Mouse (Mus musculus): ENCODE data around the gene Gm13539. TPM values are rescaled to one million over a fixed set of nuclear protein-coding genes. Genes with fewer than 3 reads are reported as not detected.

The Gm13539 gene
- total RNA-seq (2023), result not detected

GRCm38 (mm10) chr2:25781957-25782356 lies at the start of gene Gm13539:
TSS of gene Gm13539 (plus strand) at chr2:25782257.

DNA sequence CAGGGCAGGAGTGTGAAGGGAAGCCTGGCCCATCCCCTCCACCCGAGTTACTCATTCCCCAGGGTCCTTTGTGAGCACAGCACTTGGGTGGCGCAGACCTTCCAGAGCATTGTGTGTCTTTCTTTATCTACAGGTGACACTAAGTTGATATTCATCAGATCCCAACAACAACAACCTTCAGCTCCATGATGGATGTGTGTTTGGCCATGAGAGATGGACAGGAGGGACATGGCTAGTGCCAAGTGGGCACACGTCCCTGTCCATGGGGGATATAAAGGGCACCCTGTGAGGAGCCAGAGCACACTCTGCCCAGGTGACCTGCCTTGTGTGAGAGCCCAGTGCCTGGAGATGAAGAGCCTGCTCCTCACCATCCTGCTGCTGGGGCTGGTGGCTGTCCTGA lies 45.3 kb upstream of the Gm13539 start, which contains the start of gene Obp2b:
TSS of gene Obp2b (plus strand) at position 301 of the 400 bp plus-strand sequence.

GRCm38 (mm10) chr2:25765269-25765668 lies 16.8 kb upstream of the Gm13539 start, which contains the start of gene Lcn3:
TSS of gene Lcn3 (plus strand) at chr2:25765569.

DNA sequence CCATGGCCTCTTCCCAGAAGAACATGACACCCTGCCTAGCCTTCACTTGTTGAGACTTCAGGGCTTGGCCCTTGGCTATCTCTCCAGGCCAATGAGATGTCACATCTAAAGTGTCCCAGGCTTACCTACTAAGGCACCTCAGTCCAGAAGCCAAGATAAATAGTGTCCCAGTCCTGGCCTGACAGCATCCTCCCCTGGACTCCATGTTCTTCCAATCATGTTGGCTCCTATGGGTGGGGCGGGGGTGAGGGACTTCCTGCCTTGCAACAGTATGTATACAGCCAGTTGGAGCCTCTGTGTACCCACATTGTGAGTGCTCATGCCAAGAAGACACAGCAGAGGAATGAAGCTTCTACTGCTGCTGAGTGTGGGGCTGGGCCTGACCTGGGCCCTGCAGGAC lies 5.3 kb upstream of the Gm13539 start, which contains the start of gene Lcn11:
TSS of gene Lcn11 (plus strand) at position 301 of the 400 bp plus-strand sequence.

DNA sequence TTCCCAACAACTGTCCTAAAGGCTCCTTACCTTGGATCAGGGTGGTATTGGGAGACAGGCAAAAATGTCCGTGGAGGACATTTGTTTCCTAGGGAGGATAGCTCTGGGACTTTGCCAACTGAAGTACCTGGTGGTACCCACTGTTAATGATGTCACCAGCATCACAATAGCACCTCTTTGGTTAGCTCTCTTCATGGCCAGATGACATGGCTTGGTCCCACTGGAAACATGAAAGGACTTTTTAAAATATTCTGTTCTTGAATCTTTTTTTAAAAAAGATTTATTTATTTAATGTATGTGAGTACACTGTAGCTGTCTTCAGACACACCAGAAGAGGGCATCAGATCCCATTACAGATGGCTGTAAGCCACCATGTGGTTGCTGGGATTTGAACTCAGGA lies 33.7 kb downstream of the Gm13539 start, which contains the start of gene Glt6d1:
TSS of gene Glt6d1 (minus strand) at position 101 of the 400 bp plus-strand sequence.

GRCm38 (mm10) chr2:25822806-25823205 lies 40.7 kb downstream of the Gm13539 start, which contains the start of gene Lcn9:
TSS of gene Lcn9 (plus strand) at chr2:25823153.

Other genes with a start within 250 kb of the Gm13539 start
- 10 to 100 TPM; 59.2 to 66.5 TPM for gene Traf2, start 235.3 kb upstream of the Gm13539 start, total RNA-seq (2023)
- gene Edf1, start 224.4 kb upstream of the Gm13539 start, total RNA-seq (2023), result 100 to 1,000 TPM; 109 to 136 TPM
- 1 to 10 TPM; 1.2 to 3.0 TPM for gene Mamdc4, start 207.4 kb upstream of the Gm13539 start, total RNA-seq (2023)
- gene Phpt1, start 207.0 kb upstream of the Gm13539 start, total RNA-seq (2023), result 10 to 100 TPM; 18.3 to 19.3 TPM
- gene Ajm1, start 200.5 kb upstream of the Gm13539 start, total RNA-seq (2023), result under 1 TPM in 1 of 2 experiments, not detected in 1; 0.15 TPM
- gene Rabl6, start 173.7 kb upstream of the Gm13539 start, total RNA-seq (2023), result 100 to 1,000 TPM; 100 to 112 TPM
- not detected for gene Ccdc183, start 164.6 kb upstream of the Gm13539 start, total RNA-seq (2023)
- gene Tmem141, start 160.3 kb upstream of the Gm13539 start, total RNA-seq (2023), result 1 to 10 TPM in 1 of 2 experiments, not detected in 1; 1.5 TPM
- gene Fcna, start 154.2 kb upstream of the Gm13539 start, total RNA-seq (2023), result 1 to 10 TPM in 1 of 2 experiments, under 1 TPM in 1; 0.68 to 5.9 TPM
- not detected for gene Lcn8, start 129.1 kb upstream of the Gm13539 start, total RNA-seq (2023)
- gene Lcn5, start 124.3 kb upstream of the Gm13539 start, total RNA-seq (2023), result not detected
- gene Lcn6, start 105.5 kb upstream of the Gm13539 start, total RNA-seq (2023), result not detected
- gene Lcn10, start 99.5 kb upstream of the Gm13539 start, total RNA-seq (2023), result not detected
- gene Obp2a, start 82.2 kb upstream of the Gm13539 start, total RNA-seq (2023), result not detected
- 10 to 100 TPM; 24.7 to 28.4 TPM for gene Bmyc, start 75.5 kb upstream of the Gm13539 start, total RNA-seq (2023)
- gene Obp2b, start 45.2 kb upstream of the Gm13539 start, total RNA-seq (2023), result not detected
- not detected for gene Lcn3, start 16.7 kb upstream of the Gm13539 start, total RNA-seq (2023)
- not detected for gene Lcn11, start 5.2 kb upstream of the Gm13539 start, total RNA-seq (2023)
- not detected for gene Glt6d1, start 33.6 kb downstream of the Gm13539 start, total RNA-seq (2023)
- not detected for gene Lcn9, start 40.9 kb downstream of the Gm13539 start, total RNA-seq (2023)
- gene Sohlh1, start 65.0 kb downstream of the Gm13539 start, total RNA-seq (2023), result not detected
- gene Kcnt1, start 81.5 kb downstream of the Gm13539 start, total RNA-seq (2023), result not detected
- gene Camsap1, start 201.0 kb downstream of the Gm13539 start, total RNA-seq (2023), result 10 to 100 TPM; 27.7 to 47.2 TPM
- gene Ubac1, start 239.5 kb downstream of the Gm13539 start, total RNA-seq (2023), result 10 to 100 TPM; 31.4 to 34.7 TPM

Data from B cell, adult 67 days (primary cell).